Mouse (Mus musculus) E14TG2a.4 (cell line): ENCODE measurements around the gene Lama5.

Experiments used
- CTCF ChIP-seq: conservative IDR thresholded peaks from 2 replicates; pipeline ENCODE4 v1.5.1; 2014; ENCODE audit warnings: low read length
- NANOG ChIP-seq: IDR thresholded peaks from 2 replicates; pipeline ENCODE4 v1.6.1; 2014; ENCODE audit warnings: borderline replicate concordance, low read length, mixed read lengths
- POU5F1 ChIP-seq: IDR thresholded peaks from 2 replicates; pipeline ENCODE4 v1.6.1; 2014; ENCODE audit warnings: low read length, borderline replicate concordance

- no peak for TF ChIP-seq CTCF
- TF ChIP-seq POU5F1, result no peak
- no peak for TF ChIP-seq NANOG
Observed at GRCm38 (mm10) chr2:180205956-180206280, 19.7 kb downstream of the Lama5 start.
